ENCODE assay signal across 16 mouse cellular contexts in genomic region chrY:90743053-90743810, GRCm38 (mm10). TPM values are rescaled to one million over a fixed set of nuclear protein-coding genes. Genes with fewer than 3 reads are reported as not detected.
A peak's percentile ranks its signal among the peaks of the same experiment; 100 is the strongest.
DNase-seq lines count a peak whose midpoint lies in the region; ATAC-seq and TF ChIP-seq lines count a peak whose summit lies in the region.
"Not testable (repeated sequence)": the region's sequence is repeated elsewhere in the genome, so short reads cannot be mapped to it uniquely, and the experiment has no call there.
"Had no signal": no experiment of that assay in that cellular context is flagged by ENCODE, and none has a peak within 500 bp of the region (broad histone marks: within the 10 kb centered on the region; RNA-seq: fewer than 3 reads in every experiment).

No protein-coding gene starts in this region.

- H3K9ac ChIP-seq in liver, postnatal 0 days (replicated peaks), result not testable (repeated sequence)

- 90% methylated on average over 43 of the region's 46 CpGs for WGBS in liver, postnatal 0 days (ENCODE audit: insufficient replicate concordance)

- not testable (repeated sequence) for H3K27ac ChIP-seq in liver, postnatal 0 days (ENCODE audit: low read depth)

- TF ChIP-seq CTCF in liver, postnatal 0 days (IDR thresholded peaks at IDR 0.05; ENCODE audit: low read depth), result not testable (repeated sequence)

- peaks cover 26% of the 10 kb centered on the region for H3K9me3 ChIP-seq in liver, postnatal 0 days (ENCODE audit: low read length)

- not testable (repeated sequence) for ATAC-seq in liver, postnatal 0 days

- not testable (repeated sequence) for H3K4me1 ChIP-seq in liver, postnatal 0 days (ENCODE audit: insufficient read depth)

- H3K4me2 ChIP-seq in liver, postnatal 0 days (ENCODE audit: low read depth, low read length), result not testable (repeated sequence)

- not testable (repeated sequence) for H3K4me3 ChIP-seq in liver, postnatal 0 days (ENCODE audit: low read depth, low read length)

- not testable (repeated sequence) for H3K27me3 ChIP-seq in liver, postnatal 0 days (ENCODE audit: insufficient read depth, low read length)

- peak; percentile 13 for DNase-seq in CD4-positive helper T cell, adult 2 months (ENCODE audit: low read depth, low spot score)
- peak; percentile 10 for DNase-seq in adrenal gland, postnatal 14 days
- peak; percentile 1 for DNase-seq in embryo, embryonic 11 days
- peak; percentile 9 to 60 for DNase-seq in gastrocnemius, postnatal 4 days (ENCODE audit: low spot score in 2 of 2)
- peak; percentile 10 for DNase-seq in kidney, postnatal 10 days
- peak; percentile 33 for DNase-seq in liver, postnatal 0 days
- DNase-seq in right cerebral cortex, adult 18-20 months, result peak; percentile 39
- peak; percentile 38 for DNase-seq in thymus, postnatal 4 days

- not testable (repeated sequence) for TF ChIP-seq EP300 in liver, postnatal 0 days (IDR thresholded peaks at IDR 0.05; ENCODE audit: low read depth)

- H3K36me3 ChIP-seq in liver, postnatal 0 days (replicated peaks; ENCODE audit: insufficient read depth, low read length), result peaks cover 22% of the 10 kb centered on the region

RNA-seq across cellular contexts. Expression of gene Gm21860, which starts 11.4 kb away (rescaled TPM):
- not detected in 2 replicates for total RNA-seq in adrenal gland, postnatal 14 days (2021)
- not detected for total RNA-seq in gastrocnemius, postnatal 4 days (2021)
- not detected in 2 replicates for polyA plus RNA-seq in liver, postnatal 0 days (2015; fragmentation: Nextera tagmentation; extraction: Ambion mirVana)
- total RNA-seq: gastrocnemius, postnatal 14 days; layer of hippocampus, postnatal 14 days had no signal
- polyA plus RNA-seq: CD4-positive, CD25-positive, alpha-beta regulatory T cell, adult 4 months; erythroblast, embryonic 14.5 days; heart, embryonic 16.5 days; intestine, postnatal 0 days; liver, embryonic 12.5 days; myocyte had no signal

RNA-seq across cellular contexts. Expression of gene Gm47283, which starts 41.3 kb away (rescaled TPM):
- total RNA-seq in adrenal gland, postnatal 14 days (2021), result not detected in 2 replicates
- not detected for total RNA-seq in gastrocnemius, postnatal 4 days (2021)
- not detected in 2 replicates for polyA plus RNA-seq in liver, postnatal 0 days (2015; fragmentation: Nextera tagmentation; extraction: Ambion mirVana)
- total RNA-seq: gastrocnemius, postnatal 14 days; layer of hippocampus, postnatal 14 days had no signal
- polyA plus RNA-seq: CD4-positive, CD25-positive, alpha-beta regulatory T cell, adult 4 months; erythroblast, embryonic 14.5 days; heart, embryonic 16.5 days; intestine, postnatal 0 days; liver, embryonic 12.5 days; myocyte had no signal
